Mouse (Mus musculus): Measurements from ENCODE around the gene Jund. TPM values are rescaled to one million over a fixed set of nuclear protein-coding genes. Genes with fewer than 3 reads are reported as not detected.

Jund gene
- polyA plus RNA-seq, 1 experiment, result 111 TPM

DNA sequence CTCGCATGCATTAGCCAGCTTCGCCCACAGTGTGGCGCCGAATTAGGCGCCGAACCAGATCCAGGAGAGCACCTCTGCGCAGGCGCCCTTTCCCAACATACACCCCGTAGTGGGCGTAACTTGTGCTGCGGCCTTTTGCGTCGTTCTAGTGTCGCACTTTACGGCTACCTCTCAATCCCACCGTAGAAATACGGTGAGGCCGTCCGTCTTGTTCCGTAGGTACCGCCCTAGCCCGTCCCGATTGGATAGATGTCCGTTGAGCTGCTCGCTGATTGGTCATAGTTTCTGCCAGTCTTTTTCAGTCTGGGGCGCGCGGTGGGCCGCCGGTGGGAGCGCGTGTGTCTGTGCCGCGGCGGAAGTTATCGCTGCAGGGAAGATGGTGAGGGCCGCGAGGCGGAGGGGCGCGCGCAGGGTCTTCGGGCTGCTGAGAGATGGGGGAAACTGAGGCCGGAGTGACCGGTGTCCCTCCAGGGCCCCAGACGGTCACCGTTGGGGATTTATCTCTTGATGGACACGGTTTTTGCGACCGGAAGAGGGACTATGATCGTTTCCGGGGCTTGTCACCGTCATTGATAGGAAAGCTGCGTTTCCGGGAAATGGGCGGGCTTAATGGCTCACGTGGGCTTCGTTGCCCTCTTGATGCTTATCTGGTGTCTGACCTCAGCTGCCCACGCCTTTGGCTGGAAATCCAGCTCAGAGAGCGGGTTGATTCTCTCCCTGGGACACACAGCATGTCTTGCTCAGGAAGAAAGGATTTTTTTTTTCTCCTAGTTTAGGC, 25.5 kb upstream of the Jund start, which contains the start of gene Lsm4:
Gene Lsm4, plus strand, starts transcription at position 170 of the 778 bp plus-strand sequence.
- TF ChIP-seq POLR2A (IDR thresholded peaks at IDR 0.05; ENCODE audit: borderline replicate concordance, low read depth, low read length) (0 out of 2 replicates have a peak, but pooled peaks have one; percentile 67), CTCF (IDR thresholded peaks at IDR 0.05; ENCODE audit: low read depth, low read length) (peak; percentile 42; the same call in 1 of the 2 replicates)
- peak within 1 kb of the TSS; percentile 88 for H3K27ac ChIP-seq (ENCODE audit: insufficient read depth, low read depth, low read length)
- peak within 1 kb of the TSS; percentile 79 for H3K4me3 ChIP-seq (ENCODE audit: insufficient read depth, low read length)
- peaks cover 27% of the 10 kb centered on the region for H3K4me1 ChIP-seq (ENCODE audit: control insufficient read depth, insufficient read depth, low read length)

DNA sequence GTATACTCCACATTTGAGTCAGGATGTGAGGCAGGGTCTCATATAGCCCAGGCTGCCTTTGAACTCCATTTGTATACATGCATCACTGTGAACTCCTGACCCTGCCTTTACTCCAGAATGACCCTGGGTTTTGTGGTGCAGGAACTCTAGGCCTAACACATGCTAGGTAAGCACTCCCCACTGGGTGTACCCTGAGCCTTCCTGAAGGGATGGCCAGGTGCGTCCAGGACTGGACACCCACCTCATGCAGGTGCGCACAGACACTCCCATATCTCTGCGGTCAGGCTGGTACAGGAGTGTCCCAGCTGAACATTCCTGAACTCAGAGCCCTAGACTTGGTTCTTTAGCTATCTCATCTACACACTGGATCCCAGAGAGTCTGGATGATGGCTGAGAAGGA, 24.6 kb upstream of the Jund start:
- Histone ChIP-seq H3K4me1 (ENCODE audit: control insufficient read depth, insufficient read depth, low read length) (peaks cover 28% of the 10 kb centered on the region), H3K27ac (ENCODE audit: insufficient read depth, low read depth, low read length) (peak overlapping the region; percentile 88), H3K4me3 (ENCODE audit: insufficient read depth, low read length) (peak overlapping the region; percentile 79)
- TF ChIP-seq POLR2A (IDR thresholded peaks at IDR 0.05; ENCODE audit: borderline replicate concordance, low read depth, low read length) (no peak), CTCF (IDR thresholded peaks at IDR 0.05; ENCODE audit: low read depth, low read length) (no peak)

DNA sequence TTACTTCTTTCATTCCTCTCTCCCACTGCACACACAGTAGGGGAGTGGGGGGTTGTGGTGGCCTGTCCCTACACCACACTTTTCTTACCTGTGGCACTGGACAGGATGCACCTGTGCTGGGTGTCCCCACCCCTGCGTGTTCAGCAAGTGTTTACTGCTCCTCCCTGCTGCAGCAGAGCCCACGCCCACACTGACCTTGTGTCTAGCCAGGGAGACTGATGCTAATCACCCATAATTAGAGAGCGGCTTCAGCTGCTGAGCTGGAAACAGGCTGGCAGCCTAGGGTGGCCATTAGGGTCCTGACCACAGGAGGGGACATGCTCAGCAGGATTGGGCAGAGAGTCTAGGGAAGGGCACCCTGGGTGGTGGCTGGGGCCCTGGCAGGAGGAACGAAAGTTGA, 24.0 kb upstream of the Jund start:
- Histone ChIP-seq H3K27ac (ENCODE audit: insufficient read depth, low read depth, low read length) (peak overlapping the region; percentile 88), H3K4me3 (ENCODE audit: insufficient read depth, low read length) (no peak overlapping the region), H3K4me1 (ENCODE audit: control insufficient read depth, insufficient read depth, low read length) (peaks cover 33% of the 10 kb centered on the region)
- TF ChIP-seq POLR2A (IDR thresholded peaks at IDR 0.05; ENCODE audit: borderline replicate concordance, low read depth, low read length) (no peak), CTCF (IDR thresholded peaks at IDR 0.05; ENCODE audit: low read depth, low read length) (no peak)

DNA sequence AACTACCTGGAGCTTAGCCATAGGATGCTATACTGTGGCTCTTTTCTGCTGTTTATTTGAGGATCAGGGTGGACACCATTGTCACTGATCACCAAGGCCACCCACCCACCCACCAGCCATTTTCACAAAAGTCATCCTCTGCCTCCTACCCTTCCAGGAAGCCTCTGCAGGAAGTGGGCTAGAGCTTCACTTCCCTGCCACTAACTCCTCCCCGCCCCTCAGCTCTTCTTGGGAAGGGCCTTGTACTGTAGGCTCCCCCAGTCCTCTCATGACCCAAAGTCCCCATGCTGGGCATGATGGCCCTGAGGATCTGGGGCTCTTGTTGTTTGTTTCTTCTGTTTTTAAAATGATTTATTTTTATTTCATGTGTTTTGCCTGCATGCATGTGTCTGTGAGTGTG, 23.4 kb upstream of the Jund start:
- H3K4me3 ChIP-seq (ENCODE audit: insufficient read depth, low read length), result no peak overlapping the region

DNA sequence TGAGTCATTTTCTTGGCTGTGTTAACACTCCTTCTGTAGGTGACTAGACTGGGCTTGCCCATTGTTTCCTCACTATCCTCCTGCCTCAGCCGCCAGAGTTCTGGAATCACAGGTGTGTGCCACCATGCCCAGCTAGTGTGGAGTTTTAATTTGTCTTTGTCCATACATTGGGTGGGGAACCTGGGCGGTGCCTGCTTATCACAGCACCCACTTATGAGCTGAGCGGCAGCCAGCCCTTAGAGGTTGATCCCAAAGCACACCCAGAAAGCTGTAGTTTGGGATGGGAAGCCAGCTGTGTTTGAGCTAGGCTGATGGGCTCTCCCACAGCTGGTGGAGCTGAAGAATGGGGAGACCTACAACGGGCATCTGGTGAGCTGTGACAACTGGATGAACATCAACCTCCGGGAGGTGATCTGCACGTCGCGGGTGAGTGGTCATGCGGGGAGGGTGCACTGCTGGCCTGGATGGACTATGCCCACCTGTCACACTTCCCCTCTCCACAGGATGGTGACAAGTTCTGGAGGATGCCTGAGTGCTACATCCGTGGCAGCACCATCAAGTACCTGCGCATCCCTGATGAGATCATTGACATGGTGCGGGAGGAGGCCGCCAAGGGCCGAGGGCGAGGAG, 21.2 kb upstream of the Jund start:
- TF ChIP-seq CTCF (IDR thresholded peaks at IDR 0.05; ENCODE audit: low read depth, low read length) (no peak), POLR2A (IDR thresholded peaks at IDR 0.05; ENCODE audit: borderline replicate concordance, low read depth, low read length) (no peak)
- Histone ChIP-seq H3K27ac (ENCODE audit: insufficient read depth, low read depth, low read length) (no peak overlapping the region), H3K4me3 (ENCODE audit: insufficient read depth, low read length) (no peak overlapping the region), H3K4me1 (ENCODE audit: control insufficient read depth, insufficient read depth, low read length) (peaks cover 38% of the 10 kb centered on the region)

More for the DNA sequence above, 23.4 kb upstream of the Jund start:
- H3K27ac ChIP-seq (ENCODE audit: insufficient read depth, low read depth, low read length), result peak overlapping the region; percentile 88
- TF ChIP-seq POLR2A (IDR thresholded peaks at IDR 0.05; ENCODE audit: borderline replicate concordance, low read depth, low read length) (no peak), CTCF (IDR thresholded peaks at IDR 0.05; ENCODE audit: low read depth, low read length) (no peak)
- peaks cover 33% of the 10 kb centered on the region for H3K4me1 ChIP-seq (ENCODE audit: control insufficient read depth, insufficient read depth, low read length)

DNA sequence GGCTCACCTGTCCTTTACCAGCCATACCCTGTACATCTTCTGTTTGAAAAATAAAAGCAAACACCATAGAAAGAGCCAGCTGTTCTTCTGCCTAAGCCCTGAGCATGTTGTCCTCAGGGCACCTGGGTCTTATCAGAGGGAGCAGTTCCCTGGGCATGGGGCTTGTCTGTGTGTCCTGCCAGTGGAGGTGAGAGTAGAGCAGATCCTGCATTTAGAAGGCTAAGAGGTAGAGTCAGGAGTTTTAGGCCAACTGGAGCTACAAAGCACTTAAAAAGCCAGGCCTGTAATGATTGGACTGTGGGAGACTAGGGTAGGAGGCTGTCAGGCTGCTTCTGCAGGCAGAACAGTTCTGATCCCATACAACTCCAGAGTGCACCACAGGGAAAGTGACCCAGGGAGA, 20.1 kb upstream of the Jund start:
- Histone ChIP-seq H3K27ac (ENCODE audit: insufficient read depth, low read depth, low read length) (no peak overlapping the region), H3K4me1 (ENCODE audit: control insufficient read depth, insufficient read depth, low read length) (peaks cover 43% of the 10 kb centered on the region), H3K4me3 (ENCODE audit: insufficient read depth, low read length) (no peak overlapping the region)
- TF ChIP-seq CTCF (IDR thresholded peaks at IDR 0.05; ENCODE audit: low read depth, low read length) (no peak), POLR2A (IDR thresholded peaks at IDR 0.05; ENCODE audit: borderline replicate concordance, low read depth, low read length) (no peak)

DNA sequence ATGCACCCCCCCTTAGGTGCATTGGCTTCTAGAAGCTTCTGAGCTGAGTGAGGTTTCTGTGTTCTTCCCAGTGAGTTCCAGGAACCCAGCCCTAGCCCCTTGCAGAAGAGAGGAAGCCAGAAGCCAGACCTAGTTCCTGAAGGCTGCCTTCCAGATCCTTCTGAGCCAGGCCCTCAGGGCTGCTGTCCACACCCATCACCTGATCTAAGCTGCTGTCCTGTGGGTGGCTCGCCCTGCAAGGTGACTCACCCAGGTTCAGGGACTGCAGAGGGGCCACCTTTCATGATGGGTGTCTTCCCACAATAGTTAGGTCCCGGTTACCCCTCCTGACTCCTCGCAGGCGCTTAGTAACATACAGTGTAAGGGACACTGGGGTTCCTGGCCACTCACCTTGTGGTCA, 19.3 kb upstream of the Jund start:
- Histone ChIP-seq H3K27ac (ENCODE audit: insufficient read depth, low read depth, low read length) (0 out of 2 replicates have a peak overlapping the region, but pooled peaks have one; percentile 11), H3K4me3 (ENCODE audit: insufficient read depth, low read length) (no peak overlapping the region), H3K4me1 (ENCODE audit: control insufficient read depth, insufficient read depth, low read length) (peaks cover 38% of the 10 kb centered on the region)
- TF ChIP-seq CTCF (IDR thresholded peaks at IDR 0.05; ENCODE audit: low read depth, low read length), result no peak
- TF ChIP-seq POLR2A (IDR thresholded peaks at IDR 0.05; ENCODE audit: borderline replicate concordance, low read depth, low read length), result no peak

DNA sequence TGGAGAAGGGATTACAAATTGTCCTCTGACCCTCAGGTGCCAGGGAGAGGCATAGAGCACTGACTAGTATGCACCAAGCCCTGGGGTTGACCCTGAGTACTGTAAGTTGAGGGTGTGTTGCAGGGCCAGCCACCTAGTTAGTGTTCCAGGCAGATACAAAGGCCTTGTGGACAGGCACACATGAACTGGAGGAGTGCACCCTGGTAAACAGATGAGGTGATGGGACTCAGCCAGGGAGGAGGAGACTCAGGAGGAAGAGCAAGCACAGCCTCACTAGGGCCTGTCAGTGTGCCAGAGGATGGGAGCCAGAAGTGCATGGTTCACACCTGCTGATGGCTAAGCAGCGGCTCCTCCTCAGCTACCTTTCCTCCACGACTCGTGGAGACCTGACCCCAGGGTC, 18.7 kb upstream of the Jund start:
- Histone ChIP-seq H3K4me1 (ENCODE audit: control insufficient read depth, insufficient read depth, low read length) (peaks cover 32% of the 10 kb centered on the region), H3K27ac (ENCODE audit: insufficient read depth, low read depth, low read length) (no peak overlapping the region), H3K4me3 (ENCODE audit: insufficient read depth, low read length) (no peak overlapping the region)
- TF ChIP-seq POLR2A (IDR thresholded peaks at IDR 0.05; ENCODE audit: borderline replicate concordance, low read depth, low read length) (no peak), CTCF (IDR thresholded peaks at IDR 0.05; ENCODE audit: low read depth, low read length) (no peak)

DNA sequence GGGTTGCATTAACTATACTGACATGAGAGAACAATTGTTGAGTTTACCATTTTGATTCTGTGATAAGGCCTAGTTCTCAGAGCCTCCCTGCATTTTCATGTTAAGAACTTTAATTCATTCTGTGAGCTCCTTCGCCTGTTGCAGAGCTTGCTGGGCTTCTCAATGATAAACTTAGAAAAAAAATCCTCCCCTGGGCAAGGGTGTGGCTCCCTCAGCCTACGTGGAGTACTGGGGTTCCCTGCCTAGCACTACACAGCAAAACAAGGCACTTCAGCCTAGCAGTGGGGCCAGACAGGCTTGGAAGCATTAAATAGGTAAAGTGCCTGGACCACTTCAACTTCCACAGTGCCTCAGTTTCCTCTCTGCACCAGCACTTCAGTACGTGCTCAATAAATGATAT, 17.3 kb upstream of the Jund start:
- Histone ChIP-seq H3K27ac (ENCODE audit: insufficient read depth, low read depth, low read length) (no peak overlapping the region), H3K4me1 (ENCODE audit: control insufficient read depth, insufficient read depth, low read length) (peaks cover 23% of the 10 kb centered on the region)

DNA sequence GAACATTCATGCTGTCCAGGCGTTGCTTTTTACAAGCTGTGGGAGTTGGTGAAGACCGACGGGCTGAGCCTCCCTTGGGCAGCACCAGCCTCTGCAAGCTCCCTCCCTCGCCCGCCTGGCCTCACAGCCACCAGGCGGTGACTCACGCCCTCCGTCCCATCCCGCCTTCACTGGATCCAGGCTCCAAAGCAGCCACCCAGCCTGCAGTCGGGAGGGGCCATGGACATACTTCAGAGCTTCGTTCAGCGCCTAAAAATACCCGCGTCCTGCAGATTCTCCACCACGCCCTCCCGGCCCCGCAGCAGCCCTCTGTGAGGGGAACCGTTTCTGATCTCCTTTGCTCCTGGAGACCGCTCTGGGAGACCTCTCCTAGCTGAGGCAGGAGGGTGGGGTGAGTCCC, 16.6 kb upstream of the Jund start:
- H3K4me3 ChIP-seq (ENCODE audit: insufficient read depth, low read length), result no peak overlapping the region
- no peak overlapping the region for H3K27ac ChIP-seq (ENCODE audit: insufficient read depth, low read depth, low read length)
- TF ChIP-seq CTCF (IDR thresholded peaks at IDR 0.05; ENCODE audit: low read depth, low read length), result no peak
- TF ChIP-seq POLR2A (IDR thresholded peaks at IDR 0.05; ENCODE audit: borderline replicate concordance, low read depth, low read length), result no peak
- peaks cover 23% of the 10 kb centered on the region for H3K4me1 ChIP-seq (ENCODE audit: control insufficient read depth, insufficient read depth, low read length)

More for the DNA sequence above, 17.3 kb upstream of the Jund start:
- TF ChIP-seq CTCF (IDR thresholded peaks at IDR 0.05; ENCODE audit: low read depth, low read length) (no peak), POLR2A (IDR thresholded peaks at IDR 0.05; ENCODE audit: borderline replicate concordance, low read depth, low read length) (no peak)
- no peak overlapping the region for H3K4me3 ChIP-seq (ENCODE audit: insufficient read depth, low read length)

Data from bone marrow macrophage, adult 2 months (primary cell).